Mouse (Mus musculus) liver, embryonic 14.5 days (tissue): Measurements from ENCODE around the gene Ncoa7.

Experiments used
- CTCF ChIP-seq: IDR thresholded peaks from 2 replicates; pipeline ENCODE4 v1.5.1; 2016; ENCODE audit warnings: antibody characterized with exemption, low read depth, control low read depth
- EP300 ChIP-seq: IDR thresholded peaks from 2 replicates; pipeline ENCODE4 v1.6.1; 2016; ENCODE audit warnings: antibody characterized with exemption, low read depth

- TF ChIP-seq EP300 (no peak), CTCF (peak; percentile 8; the same call in 1 of the 2 replicates)
Measured at GRCm38 (mm10) chr10:30587037-30587436, 216.1 kb downstream of the Ncoa7 start.
